Mouse (Mus musculus) layer of hippocampus, adult 11-12 months (tissue): ENCODE measurements around the gene Cep55.

ENCODE experiments used
- DNase-seq: peaks from one replicate; pipeline ENCODE4 v3.0.0; 2022; ENCODE audit warnings: low spot score

The Cep55 gene

DNA sequence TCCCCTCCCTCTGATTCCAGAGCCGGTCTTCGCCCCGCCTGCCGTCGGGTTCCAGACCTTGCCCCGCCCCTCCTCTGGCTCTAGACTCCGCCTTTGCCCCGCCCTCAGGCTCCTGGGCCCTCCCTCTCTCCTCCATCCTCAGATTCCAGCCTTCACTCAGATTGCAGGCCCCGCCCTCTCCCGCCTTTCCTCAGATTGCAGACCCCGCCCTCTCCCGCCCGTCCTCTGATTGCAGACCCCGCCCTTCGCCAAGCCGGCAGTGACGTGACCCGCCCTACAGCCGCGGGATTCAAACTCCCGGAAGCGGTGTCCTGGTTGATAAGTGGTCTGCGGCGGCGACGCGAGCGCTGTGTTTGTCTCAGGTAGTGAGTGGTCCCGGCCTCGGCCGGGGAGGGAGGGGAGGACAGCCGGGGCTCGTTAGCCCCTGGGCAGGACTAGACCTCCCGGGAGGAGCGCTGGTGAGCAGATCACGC is at the start of gene Cep55:
Gene Cep55 (plus strand): TSS at position 292 of the 473 bp plus-strand sequence.
- peak; percentile 94 for DNase-seq

- no peak for DNase-seq
These were observed 43.4 kb upstream of the Cep55 start for GRCm38 (mm10) chr19:38011379-38011778.

DNA sequence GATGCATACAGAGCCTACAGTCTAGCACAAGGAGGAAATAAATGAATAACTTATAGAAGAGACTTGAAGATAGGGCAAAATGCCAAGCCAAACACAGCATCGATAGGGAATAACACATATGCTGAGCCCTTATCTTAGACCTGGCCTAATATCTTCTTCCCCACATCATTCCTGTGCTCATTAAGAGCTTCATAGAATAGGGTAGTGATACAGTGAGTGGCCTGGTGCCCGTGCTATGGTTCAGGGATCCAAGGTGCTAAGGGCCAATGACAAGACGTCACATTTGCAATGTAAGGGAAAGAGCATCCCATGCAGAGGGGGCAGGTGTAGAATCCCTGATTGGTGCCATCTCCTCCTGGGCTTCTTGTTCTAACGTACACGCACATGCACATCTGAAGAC is 40.4 kb upstream of the Cep55 start:
- no peak for DNase-seq

DNA sequence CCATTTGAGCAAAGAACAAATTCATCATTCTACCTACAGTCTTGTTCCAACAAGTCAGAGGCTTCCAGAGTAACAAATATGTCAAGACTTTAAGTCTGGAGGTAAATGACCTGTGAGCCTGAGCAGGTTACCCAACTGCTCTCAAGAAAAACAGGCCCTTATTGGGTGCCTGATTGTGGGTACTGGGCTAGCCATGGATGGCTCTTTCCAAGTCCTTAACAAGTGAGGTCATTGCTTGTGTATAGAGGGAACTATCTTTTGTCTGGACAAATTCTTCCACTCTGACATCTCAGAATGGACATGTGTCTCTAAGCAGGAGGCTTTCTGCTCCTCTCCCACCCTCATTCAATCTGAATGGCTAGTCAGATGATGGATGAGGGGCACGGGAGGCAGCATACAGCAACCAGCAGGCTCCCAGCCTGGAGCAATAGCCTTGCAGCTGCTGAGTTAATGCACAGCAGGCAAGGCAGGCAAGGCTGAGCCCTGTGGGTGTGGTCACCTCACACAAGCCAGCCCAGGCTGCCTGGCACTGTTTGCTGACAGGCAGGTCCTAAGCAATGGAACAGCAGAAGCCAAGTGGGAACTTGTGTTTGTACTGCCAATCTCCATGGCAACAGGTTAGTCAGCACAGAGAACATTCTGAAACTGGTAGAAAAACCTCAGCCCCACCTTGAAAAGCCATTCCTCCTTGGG is 39.5 kb upstream of the Cep55 start:
- peak; percentile 77 for DNase-seq

DNA sequence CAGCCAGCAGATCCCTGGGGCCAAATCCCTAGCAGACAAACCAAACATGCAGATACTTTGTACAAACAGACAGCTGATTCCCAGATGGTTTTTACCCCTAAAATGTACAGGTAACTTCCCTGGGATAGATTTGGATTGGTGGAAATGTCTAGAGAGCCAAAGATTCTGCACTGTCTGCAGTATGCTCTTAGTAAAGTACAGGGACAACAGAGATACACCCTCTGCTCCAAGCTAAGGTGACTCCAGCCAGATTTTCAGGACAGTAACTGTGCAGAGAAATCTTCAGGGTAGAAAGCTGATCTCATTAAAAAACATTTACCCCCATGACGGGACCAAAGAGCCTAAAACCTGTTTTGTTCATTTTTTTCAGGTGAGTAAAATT is 38.9 kb upstream of the Cep55 start:
- no peak for DNase-seq

DNA sequence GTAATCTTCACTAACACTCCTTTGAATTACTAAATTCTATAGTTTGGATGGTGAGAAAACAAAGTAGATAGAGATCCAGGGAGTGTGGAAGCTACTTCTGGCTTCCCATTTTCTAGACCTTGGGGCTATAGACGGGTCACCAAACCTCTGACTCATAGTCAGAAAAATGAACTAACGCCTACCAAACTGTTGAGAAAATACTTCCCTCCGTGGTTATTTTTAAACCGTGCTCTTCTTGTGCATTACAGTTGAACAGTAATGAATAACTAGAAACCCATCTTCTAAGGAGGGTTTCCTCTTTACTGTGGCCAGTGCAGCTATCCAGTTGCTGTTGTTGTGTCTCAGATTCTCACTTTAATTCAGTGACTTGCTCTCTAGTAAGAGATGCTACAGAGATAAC is 32.1 kb upstream of the Cep55 start:
- DNase-seq: no peak

DNA sequence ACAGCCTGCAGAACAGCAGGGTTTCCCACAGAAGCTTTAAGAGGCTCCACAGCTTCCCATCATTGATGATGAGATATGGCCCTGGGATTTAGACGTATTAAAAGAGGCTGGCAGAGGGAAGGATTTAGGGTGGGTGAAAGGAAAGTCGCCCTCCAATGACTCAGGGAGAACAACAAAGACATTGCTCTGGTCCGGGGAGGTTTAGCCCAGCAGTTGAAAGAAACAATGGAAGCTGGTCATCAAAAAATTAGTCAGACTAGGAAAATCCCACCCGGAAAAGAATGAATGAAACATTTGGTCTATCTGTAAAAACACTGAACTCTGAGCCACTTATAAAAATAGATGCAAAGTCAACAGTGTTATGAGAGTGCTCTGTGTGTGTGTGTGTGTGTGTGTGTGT is 31.2 kb upstream of the Cep55 start:
- no peak for DNase-seq

DNA sequence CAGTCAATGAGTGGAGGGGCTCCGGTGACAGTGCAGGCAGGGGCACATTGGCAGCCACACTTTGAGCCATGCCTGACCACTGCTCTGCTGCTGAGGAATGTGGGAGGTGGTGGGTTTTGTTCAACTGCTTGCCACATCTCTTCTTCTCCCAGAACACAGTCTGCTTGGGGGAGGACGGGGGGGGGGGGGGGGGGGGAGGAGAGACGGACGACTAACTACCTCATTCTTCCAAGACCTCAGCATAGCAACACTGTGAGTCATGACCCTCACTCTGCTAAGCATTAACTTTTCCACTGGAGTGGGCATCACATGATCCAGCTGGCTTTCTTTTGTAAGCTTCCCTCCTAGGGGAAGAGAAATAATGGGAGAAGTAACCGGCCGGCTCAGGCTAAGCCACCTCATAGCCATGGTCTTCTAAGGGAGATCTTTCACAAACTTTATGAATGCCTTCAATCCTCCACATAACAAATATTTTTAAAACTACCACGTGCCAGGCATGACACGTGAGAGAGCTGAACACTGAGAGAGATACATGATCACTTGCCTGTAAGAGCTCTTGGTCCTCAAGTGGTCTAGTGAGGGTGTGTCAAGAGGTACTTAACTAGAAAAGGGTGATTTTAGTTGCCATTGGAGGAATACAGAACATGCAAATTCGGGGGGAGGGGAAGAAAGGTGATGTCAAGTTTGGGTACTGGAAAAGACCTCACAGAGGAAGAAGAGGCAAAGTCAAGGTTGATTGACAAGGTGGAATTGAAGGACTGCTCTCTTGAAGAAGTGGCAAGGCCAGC is 29.4 kb upstream of the Cep55 start:
- no peak for DNase-seq

- no peak for DNase-seq
These were observed 28.6 kb upstream of the Cep55 start for GRCm38 (mm10) chr19:38026211-38026624.

GRCm38 (mm10) chr19:38027389-38027788 is 27.4 kb upstream of the Cep55 start:
- DNase-seq: no peak

GRCm38 (mm10) chr19:38027881-38028521 is 26.8 kb upstream of the Cep55 start:
- no peak for DNase-seq

DNA sequence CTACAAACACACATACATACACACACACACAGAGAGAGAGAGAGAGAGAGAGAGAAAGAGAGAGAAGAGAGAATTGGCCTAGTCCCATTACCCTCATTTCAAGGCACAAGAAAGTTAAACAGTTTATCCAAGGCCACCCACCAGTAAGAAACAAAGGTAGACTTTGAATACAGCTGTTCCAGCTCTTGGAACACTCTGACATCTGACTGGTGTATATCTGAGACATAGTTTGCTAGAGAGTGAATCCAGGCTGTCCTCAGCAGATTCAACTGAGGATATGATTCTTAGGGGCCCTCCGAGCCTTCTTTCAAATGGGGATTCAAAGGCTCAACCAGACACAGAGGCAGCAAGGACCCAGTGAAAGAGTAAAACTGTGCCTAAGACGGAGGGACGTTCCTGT is 25.5 kb upstream of the Cep55 start:
- DNase-seq: no peak

- no peak for DNase-seq
These were observed 24.9 kb upstream of the Cep55 start for GRCm38 (mm10) chr19:38029871-38030270.

GRCm38 (mm10) chr19:38030673-38031137 is 24.1 kb upstream of the Cep55 start:
- peak; percentile 38 for DNase-seq

DNA sequence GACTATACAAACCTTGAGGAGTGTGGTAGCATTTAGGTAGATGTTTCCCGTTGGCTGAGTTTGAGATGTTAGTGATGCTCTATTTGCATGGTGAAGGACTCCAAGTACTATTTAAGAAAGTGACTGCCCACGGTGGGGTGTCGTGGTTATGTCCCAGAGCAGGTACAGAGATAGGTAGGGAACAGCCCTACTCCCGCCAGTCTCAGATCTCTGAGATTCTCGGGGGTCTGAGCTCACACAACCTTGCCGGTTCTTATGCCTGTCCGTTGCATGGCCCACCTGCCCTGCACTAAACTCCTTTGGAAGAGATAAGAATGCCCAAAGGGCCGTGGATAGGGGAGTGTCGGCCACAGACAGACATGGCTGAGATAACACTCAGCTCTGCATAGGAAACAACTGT is 23.7 kb upstream of the Cep55 start:
- no peak for DNase-seq

DNA sequence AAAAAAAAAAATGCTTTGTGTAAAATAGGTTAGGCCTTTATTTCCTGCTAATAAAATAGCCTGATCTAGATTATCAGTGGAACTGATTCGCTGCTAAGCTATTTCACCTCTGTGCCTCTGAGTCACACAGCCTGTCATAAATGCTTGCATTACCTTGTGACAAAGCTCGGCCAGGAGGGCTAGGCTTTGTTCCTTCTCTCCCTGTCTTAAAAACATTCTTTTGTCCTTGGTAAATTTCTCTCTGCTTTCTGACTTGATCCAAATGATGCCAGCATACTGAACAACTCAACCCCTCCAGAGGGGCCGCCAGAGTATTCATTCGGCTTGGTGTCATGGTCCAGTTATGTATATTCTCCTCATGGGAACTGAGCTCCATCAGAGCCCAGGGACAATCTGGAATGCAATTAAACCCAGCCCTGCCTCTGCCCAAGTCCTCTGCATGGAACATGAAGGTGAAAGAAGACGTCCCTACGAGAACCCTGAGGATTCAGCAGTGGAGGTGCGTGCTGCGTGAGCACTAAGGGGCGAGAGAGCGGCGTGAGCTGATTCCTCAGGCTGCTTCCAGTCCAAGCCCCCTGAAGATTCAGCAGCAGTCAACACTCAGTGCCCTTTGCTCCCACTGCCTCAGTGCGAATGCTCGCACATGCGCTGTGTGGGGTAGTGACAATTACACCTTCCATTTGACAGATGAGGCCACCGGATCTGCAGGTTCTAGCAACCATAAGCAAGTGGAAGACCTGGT is 21.6 kb upstream of the Cep55 start:
- DNase-seq: no peak

DNA sequence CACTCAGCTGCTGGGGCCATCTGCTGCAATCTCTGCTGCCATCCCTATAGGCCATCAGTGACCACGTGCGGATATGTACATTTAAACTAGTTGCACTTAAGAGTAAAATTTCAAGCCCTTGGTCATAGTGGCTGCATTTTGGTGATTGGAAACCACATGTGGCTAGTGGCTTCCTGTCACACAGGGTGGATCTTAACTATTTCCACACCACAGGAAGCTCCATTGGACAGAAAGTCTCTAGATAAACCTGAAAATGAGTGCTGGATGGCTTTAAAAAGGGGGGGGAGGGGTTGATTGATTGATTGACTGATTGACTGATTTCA is 21.1 kb upstream of the Cep55 start:
- DNase-seq: no peak

DNA sequence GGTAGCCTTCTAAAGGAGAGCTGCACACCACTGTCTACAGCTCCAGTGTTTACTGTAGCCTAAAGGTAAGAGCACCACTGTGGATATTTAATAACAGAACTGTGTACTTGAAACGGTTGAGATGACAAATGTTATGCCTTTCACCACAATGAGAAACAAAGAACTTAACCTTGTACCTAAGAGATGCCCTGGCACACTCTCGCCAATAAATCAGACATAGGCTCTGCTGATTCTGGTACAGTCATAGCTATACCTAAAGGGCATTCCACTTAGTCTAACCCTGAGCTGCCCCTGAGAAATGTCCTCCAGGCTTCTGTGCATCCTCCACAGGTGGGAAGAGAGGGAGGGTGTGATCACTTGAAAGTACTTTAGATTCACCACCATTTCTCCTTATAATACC is 20.1 kb upstream of the Cep55 start:
- DNase-seq: no peak

DNA sequence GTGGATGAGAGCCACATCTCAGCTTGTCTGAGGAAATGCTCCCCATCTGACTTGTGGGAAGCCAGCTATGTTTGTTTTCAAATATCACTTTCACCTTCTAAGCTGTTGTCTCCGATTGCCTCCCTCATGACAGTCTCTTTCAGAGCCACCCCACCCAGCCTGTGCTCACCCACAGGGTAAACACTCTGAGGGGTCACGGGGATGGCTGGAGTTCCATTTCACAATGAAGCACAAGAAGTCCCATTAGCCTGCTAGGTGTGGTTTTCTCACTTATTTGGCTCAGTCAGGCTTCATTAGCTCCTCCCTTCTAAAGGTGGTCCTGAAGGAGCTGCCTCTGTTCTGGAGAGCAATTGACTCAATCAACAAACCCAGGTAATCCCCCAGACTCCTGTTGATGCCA is 19.0 kb upstream of the Cep55 start:
- no peak for DNase-seq

DNA sequence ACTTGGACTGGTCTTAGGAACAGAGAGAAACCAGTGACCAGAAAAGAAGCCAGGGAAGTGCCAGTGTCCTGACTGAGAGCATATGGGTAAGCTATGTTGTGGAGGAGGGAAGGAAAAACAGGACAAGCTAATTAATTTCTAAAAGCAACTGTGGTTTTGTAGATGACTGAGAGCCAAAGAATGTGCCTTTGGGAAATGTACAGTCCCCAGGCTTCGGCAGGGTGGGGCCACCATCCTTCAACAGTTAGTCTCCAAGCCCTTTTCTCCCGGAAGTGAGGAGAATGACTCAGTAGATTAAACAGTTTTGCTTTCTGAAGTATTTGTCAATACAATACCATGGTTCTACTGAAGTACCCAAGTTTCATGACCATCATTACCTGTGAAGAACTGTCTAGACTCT is 16.5 kb upstream of the Cep55 start:
- DNase-seq: no peak

DNA sequence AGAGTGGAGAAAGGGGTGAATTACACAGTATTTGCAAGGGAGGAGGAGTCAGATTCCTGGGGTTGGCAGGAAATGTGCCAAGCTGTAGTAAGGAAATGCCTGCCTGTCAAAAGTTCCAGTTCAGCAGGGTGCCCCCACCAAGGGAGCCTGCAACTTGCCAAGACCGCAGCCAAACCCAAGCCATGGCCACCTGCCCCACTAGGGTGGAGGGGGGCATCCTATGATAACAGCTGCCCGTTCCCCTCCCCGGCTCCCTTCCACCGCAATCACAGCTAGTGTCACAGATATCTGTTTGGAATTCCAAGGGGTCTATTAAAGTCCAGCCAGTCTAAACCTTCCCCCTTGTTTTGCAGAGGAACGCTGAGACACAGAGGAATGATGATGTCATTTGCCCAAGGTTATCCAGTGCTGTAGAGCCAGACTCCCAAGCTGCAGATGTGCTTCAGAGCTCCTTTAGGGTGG is 12.5 kb upstream of the Cep55 start:
- no peak for DNase-seq

DNA sequence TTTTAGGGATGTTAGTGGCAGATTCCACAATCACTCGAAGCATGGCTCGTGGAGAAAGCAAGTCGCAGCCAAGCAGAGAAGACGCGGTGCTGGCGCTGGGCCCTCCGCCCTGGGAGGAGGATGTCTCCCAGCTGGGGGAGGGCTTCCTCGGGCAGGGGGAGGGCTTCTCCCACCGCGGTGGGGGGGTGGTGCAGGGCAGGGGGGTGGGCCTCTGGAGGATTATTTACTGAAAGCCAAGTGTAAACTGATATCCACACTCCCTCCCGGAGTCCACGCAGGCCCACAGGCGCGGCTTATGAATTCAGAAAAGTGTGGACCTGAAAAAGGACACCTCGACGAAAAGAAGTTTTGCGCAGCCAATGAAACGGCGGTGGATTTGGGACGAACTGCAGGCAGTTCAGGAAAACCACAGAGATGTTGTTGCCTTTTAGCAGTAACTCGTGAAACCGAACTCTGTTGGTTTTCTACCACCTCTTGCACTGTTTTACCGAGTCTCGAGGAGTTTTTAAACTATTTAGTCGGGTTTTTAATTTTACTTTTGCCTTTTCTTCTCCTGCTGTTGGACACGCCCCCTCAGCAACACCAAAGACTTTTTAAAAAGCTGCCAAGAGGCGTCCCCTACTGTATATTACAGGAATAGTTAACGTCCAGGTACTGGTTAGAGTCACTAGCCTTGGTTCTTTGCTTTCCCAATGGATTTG is 11.4 kb upstream of the Cep55 start, which contains the start of gene Myof:
Gene Myof (minus strand): TSS at position 297 of the 701 bp plus-strand sequence.
- peak; percentile 28 for DNase-seq
